Mouse (Mus musculus): ENCODE measurements at regions not wholly inside any gene's neighbourhood (a gene's known extent, or its start where the extent isn't known, plus 50 kb on each side); places are given as distances from the start of the nearest gene placed in this dataset.
A peak's percentile ranks its signal among the peaks of the same experiment; 100 is the strongest.

- no peaks in the 10 kb centered on the region for H3K9me3 ChIP-seq (replicated peaks; ENCODE audit: low read length)
- H3K9ac ChIP-seq (ENCODE audit: low read depth, low read length): no peak overlapping the region
- no peak overlapping the region for H3K27ac ChIP-seq
- no peak overlapping the region for H3K4me3 ChIP-seq (replicated peaks; ENCODE audit: low read depth, low read length)
- no peak; the same call in 1 of the 2 replicates for ATAC-seq (replicated peaks; ENCODE audit: low FRiP score, low read depth)
- no peaks in the 10 kb centered on the region for H3K27me3 ChIP-seq (ENCODE audit: insufficient read depth, low read length)
- no peaks in the 10 kb centered on the region for H3K36me3 ChIP-seq (ENCODE audit: insufficient read depth, low read length)
- no peaks in the 10 kb centered on the region for H3K4me1 ChIP-seq (replicated peaks; ENCODE audit: insufficient read depth, low read length)
- peak; percentile 40 for DNase-seq (ENCODE audit: low spot score)
- 18% methylated on average over 2 of the region's 2 CpGs for WGBS
- H3K4me2 ChIP-seq (ENCODE audit: low read length): no peak overlapping the region
- no peak for TF ChIP-seq CTCF (IDR thresholded peaks at IDR 0.05; ENCODE audit: low read depth)
Measured at GRCm38 (mm10) chrX:70006113-70006512, 61.0 kb downstream of the 1700020N15Rik start.

- ATAC-seq (replicated peaks; ENCODE audit: low FRiP score, low read depth) (no peak), DNase-seq (ENCODE audit: low spot score) (no peak)
- no peaks in the 10 kb centered on the region for H3K4me1 ChIP-seq (replicated peaks; ENCODE audit: insufficient read depth, low read length)
- H3K9ac ChIP-seq (ENCODE audit: low read depth, low read length): no peak overlapping the region
- TF ChIP-seq CTCF (IDR thresholded peaks at IDR 0.05; ENCODE audit: low read depth): no peak
- no peaks in the 10 kb centered on the region for H3K9me3 ChIP-seq (replicated peaks; ENCODE audit: low read length)
- no peak overlapping the region for H3K27ac ChIP-seq
- no peak overlapping the region for H3K4me2 ChIP-seq (ENCODE audit: low read length)
- no peak overlapping the region for H3K4me3 ChIP-seq (replicated peaks; ENCODE audit: low read depth, low read length)
- 67% methylated on average over 2 of the region's 2 CpGs for WGBS
- no peaks in the 10 kb centered on the region for H3K36me3 ChIP-seq (ENCODE audit: insufficient read depth, low read length)
- no peaks in the 10 kb centered on the region for H3K27me3 ChIP-seq (ENCODE audit: insufficient read depth, low read length)
Measured at GRCm38 (mm10) chrX:70007077-70007476, 62.0 kb downstream of the 1700020N15Rik start.
